ENCODE assay signal across 18 mouse cellular contexts in genomic region chr10:38969975-38970374, GRCm38 (mm10). TPM values are rescaled to one million over a fixed set of nuclear protein-coding genes. Genes with fewer than 3 reads are reported as not detected.
A peak's percentile ranks its signal among the peaks of the same experiment; 100 is the strongest.
DNase-seq lines count a peak whose midpoint lies in the region; ATAC-seq and TF ChIP-seq lines count a peak whose summit lies in the region.
"Had no signal": no experiment of that assay in that cellular context is flagged by ENCODE, and none has a peak within 500 bp of the region (broad histone marks: within the 10 kb centered on the region; RNA-seq: fewer than 3 reads in every experiment).

No protein-coding gene starts in this region.

- no peak for ATAC-seq in heart, embryonic 13.5 days (ENCODE audit: extremely low read depth, insufficient number of reproducible peaks, low FRiP score, low TSS enrichment)
- ATAC-seq in lung, embryonic 15.5 days (ENCODE audit: borderline replicate concordance, extremely low read depth, low FRiP score, low TSS enrichment), result no peak
- no peak for ATAC-seq in embryonic facial prominence, embryonic 14.5 days (ENCODE audit: low read depth)
- ATAC-seq: intestine, embryonic 16.5 days; midbrain, embryonic 16.5 days had no signal

- peaks cover 53% of the 10 kb centered on the region for H3K4me1 ChIP-seq in heart, embryonic 13.5 days
- peaks cover 20% of the 10 kb centered on the region for H3K4me1 ChIP-seq in lung, embryonic 15.5 days
- H3K4me1 ChIP-seq in embryonic facial prominence, embryonic 14.5 days (ENCODE audit: control insufficient read depth, insufficient read depth, low read length), result peaks cover 32% of the 10 kb centered on the region
- H3K4me1 ChIP-seq in embryonic fibroblast, embryonic 13.5 days (ENCODE audit: control insufficient read depth, insufficient read depth, low read length), result peaks cover 3% of the 10 kb centered on the region; the same call in 1 of the 2 replicates
- H3K4me1 ChIP-seq: liver, embryonic 13.5 days had no signal

- H3K9me3 ChIP-seq in heart, embryonic 13.5 days, result no peaks in the 10 kb centered on the region
- no peaks in the 10 kb centered on the region for H3K9me3 ChIP-seq in lung, embryonic 15.5 days
- no peaks in the 10 kb centered on the region for H3K9me3 ChIP-seq in embryonic facial prominence, embryonic 14.5 days (ENCODE audit: control insufficient read depth, low read length)
- H3K9me3 ChIP-seq: embryonic facial prominence, embryonic 12.5 days; hindbrain, embryonic 13.5 days; liver, embryonic 13.5 days; megakaryocyte, embryonic 14.5 days had no signal

- peak overlapping the region; percentile 73 for H3K9ac ChIP-seq in heart, embryonic 13.5 days
- 0 out of 2 replicates have a peak overlapping the region, but pooled peaks have one; percentile 2 for H3K9ac ChIP-seq in lung, embryonic 15.5 days
- no peak overlapping the region for H3K9ac ChIP-seq in embryonic facial prominence, embryonic 14.5 days (ENCODE audit: low read depth, low read length)
- H3K9ac ChIP-seq: embryonic facial prominence, embryonic 12.5 days; hindbrain, embryonic 13.5 days; liver, embryonic 13.5 days had no signal

- 20% methylated on average over 6 of the region's 6 CpGs for WGBS in heart, embryonic 13.5 days
- 28% methylated on average over 6 of the region's 6 CpGs for whole genome bisulfite sequencing in lung, embryonic 15.5 days
- 80% methylated on average over 6 of the region's 6 CpGs for WGBS in embryonic facial prominence, embryonic 14.5 days

- no peaks in the 10 kb centered on the region for H3K27me3 ChIP-seq in heart, embryonic 13.5 days (replicated peaks)
- no peaks in the 10 kb centered on the region for H3K27me3 ChIP-seq in lung, embryonic 15.5 days
- no peaks in the 10 kb centered on the region for H3K27me3 ChIP-seq in embryonic facial prominence, embryonic 14.5 days (replicated peaks; ENCODE audit: control insufficient read depth, insufficient read depth, low read length)
- H3K27me3 ChIP-seq: embryonic facial prominence, embryonic 12.5 days had no signal

- no peak for DNase-seq in heart, adult 8-10 months (ENCODE audit: low spot score)
- DNase-seq in lung, adult 18-20 months, result no peak
- no peak for DNase-seq in embryonic facial prominence, embryonic 14.5 days (ENCODE audit: low spot score)
- no peak for DNase-seq in testis, postnatal 10 days (ENCODE audit: low spot score)
- DNase-seq: adrenal gland, postnatal 25 days; cerebellum, adult 8-10 months; gastrocnemius, postnatal 25 days; liver, embryonic 13.5 days; thymus, postnatal 36 days had no signal

- no peak for TF ChIP-seq CTCF in embryonic fibroblast, embryonic 13.5 days (IDR thresholded peaks at IDR 0.05; ENCODE audit: borderline replicate concordance, insufficient read depth, low read length)

- peak overlapping the region; percentile 55 for H3K27ac ChIP-seq in heart, embryonic 13.5 days (replicated peaks)
- no peak overlapping the region for H3K27ac ChIP-seq in lung, embryonic 15.5 days
- H3K27ac ChIP-seq in embryonic facial prominence, embryonic 14.5 days (replicated peaks; ENCODE audit: low read depth, low read length), result no peak overlapping the region; the same call in 1 of the 2 replicates
- peak overlapping the region; percentile 78; the same call in 1 of the 2 replicates for H3K27ac ChIP-seq in embryonic fibroblast, embryonic 13.5 days (ENCODE audit: insufficient read depth, low read length)
- H3K27ac ChIP-seq: embryonic facial prominence, embryonic 12.5 days; hindbrain, embryonic 13.5 days; liver, embryonic 13.5 days had no signal

- no peak for TF ChIP-seq POLR2A in embryonic fibroblast, embryonic 13.5 days (IDR thresholded peaks at IDR 0.05; ENCODE audit: low read depth, low read length)

- peak overlapping the region; percentile 83 for H3K4me3 ChIP-seq in heart, embryonic 13.5 days
- peak overlapping the region; percentile 60 for H3K4me3 ChIP-seq in lung, embryonic 15.5 days
- no peak overlapping the region for H3K4me3 ChIP-seq in embryonic facial prominence, embryonic 14.5 days (ENCODE audit: low read depth, low read length)
- H3K4me3 ChIP-seq in embryonic fibroblast, embryonic 13.5 days (ENCODE audit: insufficient read depth, low read length), result no peak overlapping the region
- H3K4me3 ChIP-seq: embryonic facial prominence, embryonic 12.5 days; hindbrain, embryonic 13.5 days; liver, embryonic 13.5 days; megakaryocyte, embryonic 14.5 days had no signal

- peak overlapping the region; percentile 88 for H3K4me2 ChIP-seq in heart, embryonic 13.5 days
- peak overlapping the region; percentile 69 for H3K4me2 ChIP-seq in lung, embryonic 15.5 days
- H3K4me2 ChIP-seq in embryonic facial prominence, embryonic 14.5 days (ENCODE audit: low read depth, low read length), result peak overlapping the region; percentile 66
- H3K4me2 ChIP-seq: liver, embryonic 13.5 days had no signal

- H3K36me3 ChIP-seq in heart, embryonic 13.5 days, result peaks cover 16% of the 10 kb centered on the region
- H3K36me3 ChIP-seq in lung, embryonic 15.5 days, result 0 out of 2 replicates have a peak, but pooled peaks cover 4% of the 10 kb centered on the region
- peaks cover 13% of the 10 kb centered on the region for H3K36me3 ChIP-seq in embryonic facial prominence, embryonic 14.5 days (ENCODE audit: control insufficient read depth, insufficient read depth, low read length)
- H3K36me3 ChIP-seq: embryonic facial prominence, embryonic 12.5 days; hindbrain, embryonic 13.5 days; liver, embryonic 13.5 days had no signal

RNA-seq across cellular contexts. Expression of gene Lama4, which starts 4.7 kb away (rescaled TPM):
- polyA plus RNA-seq in heart, embryonic 13.5 days (2015; fragmentation: Nextera tagmentation; extraction: Ambion mirVana), result 105 and 110 TPM in 2 replicates
- total RNA-seq in heart, adult 8-10 months (2022), result 10 to 100 TPM; 42.0 to 57.9 (median 52.5) TPM
- polyA plus RNA-seq in lung, embryonic 15.5 days (2015; fragmentation: Nextera tagmentation; extraction: Ambion mirVana), result 111 and 115 TPM in 2 replicates
- polyA plus RNA-seq in embryonic facial prominence, embryonic 14.5 days (2014; fragmentation: Nextera tagmentation; extraction: Ambion mirVana), result 106 and 117 TPM in 2 replicates
- polyA plus RNA-seq in embryonic fibroblast, embryonic 13.5 days (2011; ENCODE audit: insufficient read length, low read depth, missing spikeins), result 88.0 and 177 TPM in 2 replicates
- total RNA-seq: common myeloid progenitor, adult 5-6 weeks had no signal

Comparison
In these comparisons a context has a peak if more than half of its experiments do, and no peak if none do; other contexts are left out.
1. H3K27ac ChIP-seq: peak in heart, embryonic 13.5 days (single experiment) and embryonic fibroblast, embryonic 13.5 days (single experiment); none in lung, embryonic 15.5 days (single experiment) and embryonic facial prominence, embryonic 14.5 days (single experiment).
2. H3K4me3 ChIP-seq: peak in heart, embryonic 13.5 days (single experiment) and lung, embryonic 15.5 days (single experiment); none in embryonic facial prominence, embryonic 14.5 days (single experiment) and embryonic fibroblast, embryonic 13.5 days (single experiment).
3. Peak in every context shown above with its lines, with median percentiles within 50 percentile points of each other: H3K4me2 ChIP-seq.